Comparison of ENCODE assay signal across 31 mouse cellular contexts in genomic region chr2:29605591-29605990, GRCm38 (mm10).
"Had no signal": no experiment of that assay in that cellular context is flagged by ENCODE, and none has a peak within 500 bp of the region (broad histone marks: within the 10 kb centered on the region; RNA-seq: fewer than 3 reads in every experiment).

No protein-coding gene starts in this region.

- ATAC-seq: liver, embryonic 12.5 days; liver, postnatal 0 days; lung, postnatal 0 days; midbrain, embryonic 13.5 days; midbrain, embryonic 15.5 days; midbrain, embryonic 16.5 days had no signal

- H3K27me3 ChIP-seq: limb, embryonic 12.5 days; liver, embryonic 15.5 days; midbrain, embryonic 15.5 days had no signal

- H3K27ac ChIP-seq: limb, embryonic 10.5 days; limb, embryonic 12.5 days; limb, embryonic 13.5 days; limb, embryonic 15.5 days; liver, embryonic 12.5 days; liver, embryonic 13.5 days; liver, embryonic 14.5 days; liver, embryonic 15.5 days; lung, embryonic 15.5 days; macrophage; midbrain, embryonic 10.5 days; midbrain, embryonic 12.5 days; midbrain, embryonic 13.5 days; midbrain, embryonic 15.5 days had no signal

- H3K4me3 ChIP-seq: limb, embryonic 10.5 days; limb, embryonic 12.5 days; limb, embryonic 13.5 days; limb, embryonic 15.5 days; liver, embryonic 12.5 days; liver, embryonic 13.5 days; liver, embryonic 15.5 days; lung, embryonic 15.5 days; megakaryocyte, embryonic 14.5 days; midbrain, embryonic 10.5 days; midbrain, embryonic 12.5 days; midbrain, embryonic 13.5 days; midbrain, embryonic 15.5 days; myocyte had no signal

- H3K9ac ChIP-seq: limb, embryonic 12.5 days; limb, embryonic 13.5 days; limb, embryonic 15.5 days; liver, embryonic 12.5 days; liver, embryonic 13.5 days; liver, embryonic 14.5 days; liver, embryonic 15.5 days; liver, postnatal 0 days; lung, embryonic 14.5 days; lung, embryonic 15.5 days; midbrain, embryonic 12.5 days; midbrain, embryonic 13.5 days; midbrain, embryonic 15.5 days had no signal

- H3K4me2 ChIP-seq: limb, embryonic 12.5 days; limb, embryonic 13.5 days; limb, embryonic 15.5 days; liver, embryonic 11.5 days; liver, embryonic 12.5 days; liver, embryonic 13.5 days; liver, embryonic 15.5 days; lung, embryonic 14.5 days; lung, embryonic 15.5 days; midbrain, embryonic 11.5 days; midbrain, embryonic 12.5 days; midbrain, embryonic 13.5 days; midbrain, embryonic 15.5 days had no signal

- H3K4me1 ChIP-seq: limb, embryonic 13.5 days; liver, embryonic 12.5 days; liver, embryonic 13.5 days; liver, embryonic 15.5 days; lung, embryonic 15.5 days; midbrain, embryonic 10.5 days; midbrain, embryonic 12.5 days had no signal

- H3K9me3 ChIP-seq: limb, embryonic 10.5 days; limb, embryonic 12.5 days; limb, embryonic 13.5 days; limb, embryonic 15.5 days; liver, embryonic 12.5 days; liver, embryonic 13.5 days; liver, embryonic 15.5 days; lung, embryonic 15.5 days; megakaryocyte, embryonic 14.5 days; midbrain, embryonic 10.5 days; midbrain, embryonic 12.5 days; midbrain, embryonic 13.5 days; midbrain, embryonic 15.5 days had no signal

- H3K36me3 ChIP-seq: limb, embryonic 10.5 days; limb, embryonic 12.5 days; limb, embryonic 13.5 days; limb, embryonic 15.5 days; liver, embryonic 12.5 days; liver, embryonic 13.5 days; liver, embryonic 15.5 days; lung, embryonic 15.5 days; midbrain, embryonic 10.5 days; midbrain, embryonic 12.5 days; midbrain, embryonic 13.5 days; midbrain, embryonic 15.5 days had no signal

- DNase-seq: left cerebral cortex, postnatal 4 days; liver; liver, embryonic 13.5 days; liver, postnatal 0 days; lung, adult 18-20 months; lung, adult 2 months; lung, embryonic 14.5 days; lung, postnatal 10 days; lung, postnatal 14 days; lung, postnatal 36 days; lung, postnatal 4 days; midbrain, embryonic 14.5 days had no signal
